Mouse (Mus musculus): ENCODE results near the gene Tmem129. TPM values are rescaled to one million over a fixed set of nuclear protein-coding genes. Genes with fewer than 3 reads are reported as not detected.

Gene Tmem129
- polyA plus RNA-seq, 1 experiment from 2014 or later: 47.6 TPM

DNA sequence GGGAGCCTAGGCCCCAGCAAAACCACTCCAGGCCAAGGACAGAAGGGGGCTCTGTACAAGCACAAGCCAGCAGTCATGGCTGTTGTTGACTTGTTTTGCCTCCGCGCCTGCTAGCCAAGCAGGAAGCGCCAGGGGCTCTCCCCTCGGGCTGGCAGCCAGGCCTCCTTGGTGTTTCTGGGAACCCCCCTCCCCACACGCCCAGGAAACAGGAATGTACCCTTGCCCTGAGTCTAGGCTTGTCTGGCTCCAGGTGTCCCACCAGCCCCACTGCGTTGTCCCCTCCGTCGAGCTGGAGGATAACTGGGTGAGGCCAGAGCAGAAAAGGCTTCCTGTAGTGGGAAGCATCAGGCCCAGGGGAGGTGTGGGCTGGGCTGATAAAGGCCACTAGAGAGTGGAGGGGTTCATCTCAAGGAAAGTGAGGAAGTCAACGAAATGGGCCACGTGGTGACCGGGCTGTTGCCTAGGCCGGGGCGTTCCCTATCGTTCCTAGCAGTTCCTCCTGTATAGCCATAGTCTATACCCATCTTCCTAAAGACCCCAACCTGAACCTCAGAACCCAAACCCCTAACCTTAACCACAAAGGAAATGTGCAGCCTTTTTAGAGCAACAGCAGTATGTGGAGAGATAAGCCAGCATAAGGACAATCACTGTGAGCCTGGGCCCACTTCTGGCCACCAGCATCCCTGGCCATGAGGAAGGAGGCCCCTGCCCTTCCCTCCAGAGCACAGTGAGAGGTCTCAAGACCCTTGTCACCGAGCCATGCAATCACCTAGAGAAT is 23.6 kb upstream of the Tmem129 start:
- Histone ChIP-seq H3K9me3 (ENCODE audit: control insufficient read depth, low read length) (no peaks in the 10 kb centered on the region), H3K9ac (ENCODE audit: low read depth, low read length) (no peak overlapping the region), H3K4me1 (ENCODE audit: control insufficient read depth, insufficient read depth, low read length) (0 out of 2 replicates have a peak, but pooled peaks cover 2% of the 10 kb centered on the region), H3K27ac (replicated peaks; ENCODE audit: low read depth, low read length) (no peak overlapping the region), H3K4me2 (ENCODE audit: low read depth, low read length) (no peak overlapping the region), H3K27me3 (replicated peaks; ENCODE audit: control insufficient read depth, insufficient read depth, low read length) (no peaks in the 10 kb centered on the region), H3K4me3 (ENCODE audit: low read depth, low read length) (no peak overlapping the region), H3K36me3 (ENCODE audit: control insufficient read depth, insufficient read depth, low read length) (no peaks in the 10 kb centered on the region)
- 69% methylated on average over 15 of the region's 15 CpGs for WGBS
- DNase-seq (ENCODE audit: low spot score) (no peak), ATAC-seq (ENCODE audit: low read depth) (no peak)

DNA sequence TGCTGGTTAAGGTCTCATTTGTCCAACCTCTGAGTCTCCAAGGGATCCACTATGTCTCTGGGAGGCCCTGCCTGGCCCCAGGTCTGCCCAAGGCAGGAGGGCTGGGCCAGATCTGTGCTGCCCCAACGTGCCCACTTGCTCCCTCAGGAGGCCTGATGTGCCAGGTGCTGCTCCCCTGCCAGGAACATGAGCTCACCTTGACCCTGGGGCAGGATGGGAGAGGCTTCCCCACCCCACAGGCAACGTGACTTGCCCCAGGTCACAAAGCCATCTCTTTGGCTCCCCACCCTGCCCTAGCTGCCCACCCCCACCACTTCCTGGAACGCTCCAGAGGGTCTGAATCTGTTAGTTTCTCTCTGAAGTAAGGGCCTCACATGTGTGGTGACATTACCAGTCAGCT is 22.8 kb upstream of the Tmem129 start:
- DNase-seq (ENCODE audit: low spot score) (no peak), ATAC-seq (ENCODE audit: low read depth) (no peak)
- 53% methylated on average over 3 of the region's 3 CpGs for WGBS
- Histone ChIP-seq H3K9me3 (ENCODE audit: control insufficient read depth, low read length) (no peaks in the 10 kb centered on the region), H3K4me3 (ENCODE audit: low read depth, low read length) (no peak overlapping the region), H3K4me1 (ENCODE audit: control insufficient read depth, insufficient read depth, low read length) (0 out of 2 replicates have a peak, but pooled peaks cover 2% of the 10 kb centered on the region), H3K27me3 (replicated peaks; ENCODE audit: control insufficient read depth, insufficient read depth, low read length) (no peaks in the 10 kb centered on the region), H3K9ac (ENCODE audit: low read depth, low read length) (no peak overlapping the region), H3K4me2 (ENCODE audit: low read depth, low read length) (no peak overlapping the region), H3K36me3 (ENCODE audit: control insufficient read depth, insufficient read depth, low read length) (no peaks in the 10 kb centered on the region), H3K27ac (replicated peaks; ENCODE audit: low read depth, low read length) (no peak overlapping the region; the same call in 1 of the 2 replicates)

DNA sequence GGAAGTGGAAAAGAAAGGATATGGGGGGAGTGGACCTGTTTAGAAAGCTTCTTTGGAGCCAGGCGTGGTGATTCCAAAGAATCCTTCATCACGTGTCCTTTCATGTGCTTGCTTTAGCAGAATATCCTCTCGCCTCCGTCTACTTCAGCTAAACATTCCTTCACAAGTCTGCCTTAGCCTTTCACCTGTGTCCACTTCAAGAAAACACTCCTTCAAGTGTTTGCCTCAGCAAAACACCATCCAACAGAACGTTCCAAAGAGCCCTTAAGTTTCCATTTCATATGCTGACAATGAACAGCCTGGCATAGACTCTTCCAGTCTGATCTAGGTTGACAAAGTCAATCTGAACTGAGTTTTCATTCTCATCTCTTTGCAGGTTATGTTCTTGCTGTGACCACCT is 20.0 kb upstream of the Tmem129 start:
- no peak for DNase-seq (ENCODE audit: low spot score)
- Histone ChIP-seq H3K9ac (ENCODE audit: low read depth, low read length) (no peak overlapping the region), H3K4me2 (ENCODE audit: low read depth, low read length) (no peak overlapping the region), H3K27ac (replicated peaks; ENCODE audit: low read depth, low read length) (no peak overlapping the region), H3K4me1 (ENCODE audit: control insufficient read depth, insufficient read depth, low read length) (0 out of 2 replicates have a peak, but pooled peaks cover 2% of the 10 kb centered on the region), H3K27me3 (replicated peaks; ENCODE audit: control insufficient read depth, insufficient read depth, low read length) (no peaks in the 10 kb centered on the region), H3K9me3 (ENCODE audit: control insufficient read depth, low read length) (no peaks in the 10 kb centered on the region), H3K4me3 (ENCODE audit: low read depth, low read length) (no peak overlapping the region), H3K36me3 (ENCODE audit: control insufficient read depth, insufficient read depth, low read length) (peaks cover 3% of the 10 kb centered on the region; the same call in 1 of the 2 replicates)
- WGBS: 77% methylated on average over 5 of the region's 5 CpGs
- ATAC-seq (ENCODE audit: low read depth): no peak

DNA sequence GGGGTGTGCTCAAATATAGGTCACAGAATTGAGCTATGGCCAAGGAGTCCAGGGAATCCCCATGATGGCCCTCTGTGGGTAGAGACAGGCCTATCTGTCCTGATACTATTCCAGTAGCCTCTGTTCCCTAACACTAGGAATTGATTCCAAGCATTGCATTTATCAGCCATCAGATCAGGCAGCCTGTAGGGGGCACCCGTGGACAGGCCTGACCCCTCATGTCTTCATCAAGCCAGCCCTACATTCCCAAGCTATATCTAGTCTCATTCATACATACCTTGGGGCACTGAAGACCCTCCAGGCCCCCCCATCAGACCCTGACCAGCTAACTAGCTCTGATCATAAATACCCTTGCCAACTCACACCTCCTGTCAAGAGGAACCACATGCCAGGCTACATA is 17.7 kb upstream of the Tmem129 start:
- Histone ChIP-seq H3K4me3 (ENCODE audit: low read depth, low read length) (no peak overlapping the region), H3K36me3 (ENCODE audit: control insufficient read depth, insufficient read depth, low read length) (peaks cover 17% of the 10 kb centered on the region; the same call in 1 of the 2 replicates), H3K27me3 (replicated peaks; ENCODE audit: control insufficient read depth, insufficient read depth, low read length) (no peaks in the 10 kb centered on the region), H3K27ac (replicated peaks; ENCODE audit: low read depth, low read length) (no peak overlapping the region), H3K4me1 (ENCODE audit: control insufficient read depth, insufficient read depth, low read length) (no peaks in the 10 kb centered on the region), H3K9ac (ENCODE audit: low read depth, low read length) (no peak overlapping the region), H3K9me3 (ENCODE audit: control insufficient read depth, low read length) (no peaks in the 10 kb centered on the region), H3K4me2 (ENCODE audit: low read depth, low read length) (no peak overlapping the region)
- DNase-seq (ENCODE audit: low spot score): peak; percentile 59
- WGBS: 10% methylated on average over 1 of the region's 1 CpGs
- ATAC-seq (ENCODE audit: low read depth): 0 out of 2 replicates have a peak, but pooled peaks have one; percentile 32

DNA sequence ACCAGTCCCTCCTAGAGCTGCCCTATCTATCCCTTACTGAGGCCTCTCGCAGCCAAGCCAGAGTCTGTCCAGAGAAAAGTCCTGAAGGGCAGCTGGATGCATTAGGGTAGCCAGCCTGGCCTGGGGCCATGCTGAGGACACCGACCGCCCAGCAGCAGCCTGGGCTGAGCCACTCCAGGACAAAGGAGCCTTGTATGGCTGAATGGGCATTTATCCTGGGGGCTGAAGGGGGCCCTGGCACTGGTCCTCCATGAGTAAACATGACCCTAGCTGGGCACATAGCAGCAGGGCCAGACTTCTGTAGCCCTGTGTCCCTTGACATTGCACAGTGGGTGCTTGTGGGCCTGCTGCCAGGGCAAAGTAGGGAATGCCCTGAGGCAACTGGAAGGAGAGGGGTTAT is 16.2 kb upstream of the Tmem129 start:
- Histone ChIP-seq H3K27me3 (replicated peaks; ENCODE audit: control insufficient read depth, insufficient read depth, low read length) (no peaks in the 10 kb centered on the region), H3K9me3 (ENCODE audit: control insufficient read depth, low read length) (no peaks in the 10 kb centered on the region), H3K4me1 (ENCODE audit: control insufficient read depth, insufficient read depth, low read length) (no peaks in the 10 kb centered on the region), H3K36me3 (ENCODE audit: control insufficient read depth, insufficient read depth, low read length) (peaks cover 33% of the 10 kb centered on the region), H3K4me2 (ENCODE audit: low read depth, low read length) (no peak overlapping the region), H3K27ac (replicated peaks; ENCODE audit: low read depth, low read length) (0 out of 2 replicates have a peak overlapping the region, but pooled peaks have one; percentile 16), H3K9ac (ENCODE audit: low read depth, low read length) (no peak overlapping the region), H3K4me3 (ENCODE audit: low read depth, low read length) (no peak overlapping the region)
- DNase-seq (ENCODE audit: low spot score): no peak
- WGBS: 56% methylated on average over 3 of the region's 3 CpGs
- ATAC-seq (ENCODE audit: low read depth): peak; percentile 56; the same call in 1 of the 2 replicates

DNA sequence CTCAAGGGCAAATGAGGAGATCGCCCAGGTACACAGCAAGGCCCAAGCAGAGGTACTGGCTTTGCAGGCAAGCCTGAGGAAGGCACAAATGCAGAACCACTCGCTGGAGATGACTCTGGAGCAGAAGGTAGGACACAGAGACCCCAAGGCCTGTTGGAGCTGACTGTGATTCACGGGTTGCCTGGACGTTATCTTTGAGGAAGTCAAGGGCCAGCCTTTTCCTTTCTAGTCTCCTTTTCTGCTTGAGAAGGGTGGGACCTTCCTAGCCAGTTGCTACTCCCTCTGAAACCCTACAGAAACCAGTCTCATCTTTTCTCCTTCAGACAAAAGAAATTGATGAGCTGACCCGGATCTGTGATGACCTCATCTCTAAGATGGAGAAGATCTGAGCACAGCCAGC is 13.4 kb upstream of the Tmem129 start:
- peaks cover 60% of the 10 kb centered on the region for H3K36me3 ChIP-seq (ENCODE audit: control insufficient read depth, insufficient read depth, low read length)
- WGBS: 86% methylated on average over 5 of the region's 5 CpGs
- no peaks in the 10 kb centered on the region for H3K9me3 ChIP-seq (ENCODE audit: control insufficient read depth, low read length)
- no peak overlapping the region for H3K4me3 ChIP-seq (ENCODE audit: low read depth, low read length)
- H3K4me1 ChIP-seq (ENCODE audit: control insufficient read depth, insufficient read depth, low read length): no peaks in the 10 kb centered on the region
- DNase-seq (ENCODE audit: low spot score): no peak
- no peak overlapping the region for H3K27ac ChIP-seq (replicated peaks; ENCODE audit: low read depth, low read length)
- no peak overlapping the region for H3K9ac ChIP-seq (ENCODE audit: low read depth, low read length)
- no peaks in the 10 kb centered on the region for H3K27me3 ChIP-seq (replicated peaks; ENCODE audit: control insufficient read depth, insufficient read depth, low read length)
- ATAC-seq (ENCODE audit: low read depth): no peak
- no peak overlapping the region for H3K4me2 ChIP-seq (ENCODE audit: low read depth, low read length)

DNA sequence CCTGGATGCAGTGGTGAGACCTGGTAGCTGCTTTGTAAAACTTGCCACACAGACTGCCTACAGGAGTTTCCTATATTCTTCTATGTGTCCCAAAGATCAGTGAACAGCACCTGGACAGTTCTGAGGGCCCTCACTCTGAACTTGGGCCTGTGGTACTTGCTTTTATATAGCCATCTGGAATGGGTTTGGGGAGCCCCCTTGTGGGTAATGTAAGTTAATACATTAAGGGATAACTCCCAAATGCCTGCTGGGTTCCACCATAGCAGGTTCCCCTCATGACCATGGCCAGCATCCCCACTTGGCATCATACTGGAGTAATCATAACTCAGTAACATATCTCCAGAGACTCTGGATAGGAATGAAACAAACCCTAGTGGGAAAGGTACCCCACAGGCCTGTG is 10.0 kb upstream of the Tmem129 start:
- H3K27me3 ChIP-seq (replicated peaks; ENCODE audit: control insufficient read depth, insufficient read depth, low read length): no peaks in the 10 kb centered on the region
- no peak overlapping the region for H3K4me3 ChIP-seq (ENCODE audit: low read depth, low read length)
- ATAC-seq (ENCODE audit: low read depth) (no peak), DNase-seq (ENCODE audit: low spot score) (peak; percentile 55)
- H3K4me2 ChIP-seq (ENCODE audit: low read depth, low read length): no peak overlapping the region
- H3K9me3 ChIP-seq (ENCODE audit: control insufficient read depth, low read length): no peaks in the 10 kb centered on the region
- peaks cover 82% of the 10 kb centered on the region for H3K36me3 ChIP-seq (ENCODE audit: control insufficient read depth, insufficient read depth, low read length)
- H3K4me1 ChIP-seq (ENCODE audit: control insufficient read depth, insufficient read depth, low read length): no peaks in the 10 kb centered on the region
- H3K27ac ChIP-seq (replicated peaks; ENCODE audit: low read depth, low read length): no peak overlapping the region
- H3K9ac ChIP-seq (ENCODE audit: low read depth, low read length): no peak overlapping the region

DNA sequence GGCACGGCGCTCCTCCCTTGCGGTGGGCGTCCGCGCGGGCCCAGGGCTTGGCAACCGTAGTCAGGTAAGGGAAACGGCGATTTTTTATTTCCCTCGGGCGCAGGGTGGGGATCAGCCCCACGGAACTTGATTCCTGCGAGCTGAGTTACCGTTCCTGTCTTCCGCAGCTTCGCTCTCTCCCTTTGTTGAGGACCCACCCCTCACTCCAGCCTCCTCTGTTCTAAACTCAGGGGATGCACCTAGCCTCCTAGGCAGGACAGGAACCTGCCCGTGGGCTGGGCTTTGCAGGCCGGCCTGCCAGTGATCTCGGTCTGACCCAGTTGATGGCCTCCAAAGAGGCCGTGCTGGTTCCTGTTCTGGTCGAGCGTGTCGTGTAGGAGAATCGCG is 441 bp upstream of the Tmem129 start:
- Histone ChIP-seq H3K27me3 (replicated peaks; ENCODE audit: control insufficient read depth, insufficient read depth, low read length) (no peaks in the 10 kb centered on the region), H3K4me1 (ENCODE audit: control insufficient read depth, insufficient read depth, low read length) (peaks cover 14% of the 10 kb centered on the region), H3K9ac (ENCODE audit: low read depth, low read length) (peak overlapping the region; percentile 79), H3K27ac (replicated peaks; ENCODE audit: low read depth, low read length) (peak overlapping the region; percentile 72; the same call in 1 of the 2 replicates), H3K4me2 (ENCODE audit: low read depth, low read length) (peak overlapping the region; percentile 87), H3K9me3 (ENCODE audit: control insufficient read depth, low read length) (no peaks in the 10 kb centered on the region), H3K4me3 (ENCODE audit: low read depth, low read length) (peak overlapping the region; percentile 77), H3K36me3 (ENCODE audit: control insufficient read depth, insufficient read depth, low read length) (peaks cover 47% of the 10 kb centered on the region)
- ATAC-seq (ENCODE audit: low read depth) (0 out of 2 replicates have a peak, but pooled peaks have one; percentile 0), DNase-seq (ENCODE audit: low spot score) (no peak)
- under 1% methylated on average over 26 of the region's 26 CpGs for WGBS

Data from embryonic facial prominence, embryonic 14.5 days (tissue).